Mouse (Mus musculus) spleen, adult 2 months (tissue): Measurements from ENCODE around the gene AU022252. TPM values are rescaled to one million over a fixed set of nuclear protein-coding genes. Genes with fewer than 3 reads are reported as not detected.

Experiments
- DNase-seq, 2 experiments: peaks; one replicate each; pipeline versions ENCODE4 v3.0.0 to v3.0.0-alpha.2; 2012 to 2021; ENCODE audit warnings: low spot score in 2 of 2, low read depth in 1 of 2
- H3K27ac ChIP-seq: fragments of 200-500 bp; 2 replicates; pipeline ENCODE4 v1.5.1; 2012; ENCODE audit warnings: low read length, inconsistent platforms; ENCODE audit not compliant: insufficient read depth
- H3K27me3 ChIP-seq: fragments of 200-500 bp; 2 replicates; pipeline ENCODE4 v1.6.1; 2012; ENCODE audit warnings: mild to moderate bottlenecking, moderate library complexity, low read length, inconsistent platforms; ENCODE audit not compliant: control insufficient read depth, insufficient read depth
- H3K36me3 ChIP-seq: fragments of 200-500 bp; 2 replicates; pipeline ENCODE4 v1.6.1; 2012; ENCODE audit warnings: mild to moderate bottlenecking, low read length, inconsistent platforms; ENCODE audit not compliant: control insufficient read depth, insufficient read depth
- H3K4me1 ChIP-seq: fragments of 200-500 bp; 2 replicates; pipeline ENCODE4 v1.6.1; 2011; ENCODE audit warnings: inconsistent platforms; ENCODE audit not compliant: control insufficient read depth, insufficient read depth, insufficient read length
- H3K4me3 ChIP-seq: fragments of 200-500 bp; 2 replicates; pipeline ENCODE4 v1.5.1; 2011; ENCODE audit warnings: mild to moderate bottlenecking, inconsistent platforms; ENCODE audit not compliant: insufficient read depth, insufficient read length; ENCODE audit errors: extremely low read depth
- CTCF ChIP-seq: fragments of 200-500 bp; IDR thresholded peaks from 2 replicates; pipeline ENCODE4 v1.5.1; 2011; ENCODE audit warnings: mild to moderate bottlenecking, inconsistent platforms; ENCODE audit not compliant: insufficient read depth, insufficient read length, insufficient replicate concordance; ENCODE audit errors: extremely low read depth
- POLR2A ChIP-seq: fragments of 200-500 bp; IDR thresholded peaks from 2 replicates; pipeline ENCODE4 v1.6.1; 2011; ENCODE audit warnings: low read depth, low read length, inconsistent platforms
- WGBS: fragments of 180-500 bp; shearing (Covaris S2); methylation state at CpG from one replicate; pipeline ENCODE4 v1.1.7; 2018; 5-methylcytosine and 5-hydroxymethylcytosine counted together
- polyA plus RNA-seq: library from polyadenylated mRNA; depleted of rRNA; stranded (reverse); fragments of >200 nt; gene quantifications from 2 replicates; pipeline ENCODE4 v1.2.3, GENCODE M21; 2012

AU022252 gene
- polyA plus RNA-seq, 1 experiment = 2.7 TPM

DNA sequence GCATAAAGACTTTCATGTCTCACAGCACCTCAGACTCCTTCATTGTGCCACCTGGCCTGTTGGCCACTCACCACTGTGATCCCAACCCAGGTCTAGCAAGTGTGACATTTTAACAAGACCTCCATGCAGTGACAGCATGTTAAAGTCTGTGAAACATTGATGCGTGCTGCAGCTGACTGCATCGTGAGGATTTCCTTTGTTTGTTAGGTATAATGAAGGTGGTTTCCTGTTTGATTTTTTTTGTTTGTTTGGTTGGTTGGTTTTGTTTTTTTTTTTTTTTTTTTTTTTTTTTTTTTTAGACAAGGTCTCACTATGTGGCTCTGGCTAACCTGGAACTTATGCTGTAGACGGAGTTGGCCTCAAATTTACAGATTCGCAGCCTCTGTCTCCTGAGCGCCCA, 30.0 kb upstream of the AU022252 start:
- TF ChIP-seq CTCF (no peak), POLR2A (no peak)
- Histone ChIP-seq H3K27ac (no peak overlapping the region), H3K36me3 (no peaks in the 10 kb centered on the region), H3K4me3 (no peak overlapping the region), H3K27me3 (no peaks in the 10 kb centered on the region), H3K4me1 (no peaks in the 10 kb centered on the region)
- WGBS = 83% methylated on average over 5 of the region's 5 CpGs
- DNase-seq = no peak

- no peak overlapping the region for H3K4me3 ChIP-seq
- DNase-seq = no peak
- TF ChIP-seq CTCF (no peak), POLR2A (no peak)
- 43% methylated on average over 7 of the region's 7 CpGs for WGBS
- H3K36me3 ChIP-seq = no peaks in the 10 kb centered on the region
- no peaks in the 10 kb centered on the region for H3K4me1 ChIP-seq
- no peaks in the 10 kb centered on the region for H3K27me3 ChIP-seq
- no peak overlapping the region for H3K27ac ChIP-seq
These were observed 28.7 kb upstream of the AU022252 start for GRCm38 (mm10) chr4:119261087-119261713.

GRCm38 (mm10) chr4:119259344-119260254, 27.1 kb upstream of the AU022252 start:
- no peak overlapping the region for H3K4me3 ChIP-seq
- TF ChIP-seq POLR2A = no peak
- no peak for TF ChIP-seq CTCF
- H3K36me3 ChIP-seq = no peaks in the 10 kb centered on the region
- H3K27ac ChIP-seq = no peak overlapping the region
- H3K4me1 ChIP-seq = no peaks in the 10 kb centered on the region
- no peak for DNase-seq
- 90% methylated on average over 15 of the region's 15 CpGs for WGBS
- no peaks in the 10 kb centered on the region for H3K27me3 ChIP-seq

DNA sequence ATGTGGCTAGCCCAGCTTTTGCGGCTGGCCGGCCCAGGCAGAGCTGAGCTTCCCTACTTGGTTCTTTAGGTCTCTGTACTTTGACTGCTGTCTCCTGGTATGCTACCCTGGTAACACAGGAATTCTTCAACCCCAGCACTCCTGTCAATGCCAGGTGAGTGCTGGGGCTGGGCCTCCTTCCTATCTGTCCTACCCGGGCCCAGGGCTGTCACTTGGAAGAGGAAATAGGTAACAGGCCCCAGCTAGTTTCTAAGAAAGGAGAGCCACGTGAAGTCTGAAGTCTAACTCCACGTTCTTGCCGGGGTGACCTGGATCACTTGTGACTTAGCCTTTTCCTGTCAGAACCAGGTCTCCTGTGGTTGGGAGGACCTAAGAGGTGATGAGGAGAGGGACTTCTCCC, 24.6 kb upstream of the AU022252 start:
- DNase-seq = no peak
- no peaks in the 10 kb centered on the region for H3K27me3 ChIP-seq
- H3K4me3 ChIP-seq = no peak overlapping the region
- no peak overlapping the region for H3K27ac ChIP-seq
- no peak for TF ChIP-seq CTCF
- no peak for TF ChIP-seq POLR2A
- WGBS = 66% methylated on average over 6 of the region's 6 CpGs
- H3K4me1 ChIP-seq = no peaks in the 10 kb centered on the region
- H3K36me3 ChIP-seq = no peaks in the 10 kb centered on the region

GRCm38 (mm10) chr4:119255351-119255750, 22.8 kb upstream of the AU022252 start, which contains the start of gene Cldn19:
TSS of gene Cldn19 (plus strand) at chr4:119255414.
- H3K36me3 ChIP-seq = no peaks in the 10 kb centered on the region
- no peak within 1 kb of the TSS for H3K27ac ChIP-seq
- TF ChIP-seq CTCF (no peak), POLR2A (no peak)
- DNase-seq = no peak
- no peak within 1 kb of the TSS for H3K4me3 ChIP-seq
- no peaks in the 10 kb centered on the region for H3K4me1 ChIP-seq
- no peaks in the 10 kb centered on the region for H3K27me3 ChIP-seq
- 88% methylated on average over 12 of the region's 12 CpGs for WGBS

DNA sequence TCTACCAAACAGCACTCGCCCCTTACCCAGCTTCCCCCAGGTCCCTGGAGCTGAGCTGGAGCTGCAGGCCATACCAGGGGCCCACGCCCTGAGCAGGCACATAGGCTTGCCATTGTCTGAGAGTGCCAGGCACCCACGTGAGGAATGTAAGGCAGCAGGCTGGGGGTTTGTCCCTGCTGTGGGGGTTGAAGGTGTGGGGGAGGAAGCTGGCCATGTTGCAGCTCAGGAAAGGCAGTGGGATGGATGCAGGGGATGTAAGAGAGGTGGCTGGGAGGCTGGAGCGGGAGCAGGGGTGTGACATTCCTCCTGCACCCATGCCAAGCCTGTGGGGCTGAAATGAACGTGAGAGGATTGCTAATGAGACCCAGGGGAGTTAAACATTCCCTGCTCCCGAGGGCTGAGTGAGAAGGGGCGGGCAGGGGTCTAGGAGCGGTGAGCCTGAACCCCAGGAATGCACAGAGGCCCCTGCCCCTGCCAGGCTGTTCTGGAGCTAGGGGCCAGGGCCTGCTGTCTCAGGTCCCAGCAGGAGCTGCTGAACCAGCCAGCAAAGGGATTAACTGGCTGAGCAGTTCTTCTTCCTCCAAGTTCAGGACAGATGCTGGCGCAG, 21.6 kb upstream of the AU022252 start:
- Histone ChIP-seq H3K4me1 (no peaks in the 10 kb centered on the region), H3K36me3 (no peaks in the 10 kb centered on the region), H3K4me3 (no peak overlapping the region), H3K27ac (no peak overlapping the region), H3K27me3 (no peaks in the 10 kb centered on the region)
- no peak for DNase-seq
- 85% methylated on average over 9 of the region's 9 CpGs for WGBS
- no peak for TF ChIP-seq CTCF
- no peak for TF ChIP-seq POLR2A
